Mouse (Mus musculus): Measurements from ENCODE around the gene Srrm3.

Srrm3 gene

GRCm38 (mm10) chr5:135907256-135907655, 100.6 kb downstream of the Srrm3 start:
- no peak for DNase-seq

- peak in 1 of 2 experiments; percentile 37 for DNase-seq
Observed at GRCm38 (mm10) chr5:135908185-135908584, 101.5 kb downstream of the Srrm3 start.

- no peak for DNase-seq
Observed at GRCm38 (mm10) chr5:135908989-135909388, 102.3 kb downstream of the Srrm3 start.

GRCm38 (mm10) chr5:135909646-135910045, 103.0 kb downstream of the Srrm3 start:
- DNase-seq: no peak

GRCm38 (mm10) chr5:135910813-135911212, 104.1 kb downstream of the Srrm3 start:
- DNase-seq: no peak

DNA sequence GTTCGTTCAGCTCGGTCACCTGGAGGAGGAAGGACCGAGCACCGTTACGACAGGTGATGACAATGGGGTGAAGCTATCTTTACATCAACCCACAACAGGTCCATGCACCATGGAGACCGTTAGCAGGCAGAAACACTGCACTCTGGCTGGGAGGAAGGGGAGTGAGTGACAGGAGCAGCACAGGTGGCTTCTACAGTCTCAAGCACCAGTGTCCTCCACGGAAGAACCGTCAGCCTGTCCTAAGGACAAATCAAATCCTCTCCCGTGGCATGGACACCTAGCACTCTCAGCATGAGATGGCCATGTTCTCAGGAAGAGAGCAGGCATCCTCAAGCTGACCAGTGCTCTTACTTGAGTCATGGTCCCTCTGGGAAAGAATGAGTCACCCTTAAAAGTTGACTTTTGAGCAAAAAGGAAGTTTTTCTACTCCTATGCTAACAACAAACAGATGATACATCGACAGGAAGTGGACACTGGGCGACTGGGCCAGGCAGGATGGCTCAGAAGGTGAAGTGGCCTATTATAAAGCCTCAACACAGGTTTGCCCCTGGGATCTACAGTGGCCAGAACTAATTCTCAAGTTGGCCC, 105.0 kb downstream of the Srrm3 start:
- no peak for DNase-seq

GRCm38 (mm10) chr5:135913201-135913600, 106.5 kb downstream of the Srrm3 start:
- DNase-seq: no peak

DNA sequence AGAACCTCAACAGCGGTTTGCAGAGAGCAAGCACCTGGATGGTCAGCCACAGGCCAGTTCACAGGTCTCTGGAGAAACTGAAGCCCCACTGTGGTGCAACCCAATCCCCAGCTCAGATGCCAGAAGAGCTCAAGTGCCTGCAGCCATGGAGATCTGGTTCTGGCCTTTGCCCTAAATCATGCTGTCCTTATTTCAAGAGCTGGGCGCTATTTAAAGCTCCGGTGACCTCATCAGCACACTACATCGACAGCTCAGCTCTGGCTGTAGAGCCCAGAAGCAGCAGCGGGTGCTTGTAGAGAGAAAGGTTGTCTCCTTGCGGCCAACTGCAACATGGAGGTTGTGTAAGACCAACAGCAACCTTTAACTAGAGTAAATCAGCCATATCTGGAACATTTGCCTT, 107.5 kb downstream of the Srrm3 start:
- DNase-seq: no peak

- DNase-seq: no peak
Observed at GRCm38 (mm10) chr5:135916051-135916565, 109.4 kb downstream of the Srrm3 start.

- no peak for DNase-seq
Observed at GRCm38 (mm10) chr5:135916601-135917000, 109.9 kb downstream of the Srrm3 start.

GRCm38 (mm10) chr5:135917327-135918058, 110.8 kb downstream of the Srrm3 start:
- DNase-seq: no peak

GRCm38 (mm10) chr5:135918059-135918437, 111.4 kb downstream of the Srrm3 start:
- no peak for DNase-seq

DNA sequence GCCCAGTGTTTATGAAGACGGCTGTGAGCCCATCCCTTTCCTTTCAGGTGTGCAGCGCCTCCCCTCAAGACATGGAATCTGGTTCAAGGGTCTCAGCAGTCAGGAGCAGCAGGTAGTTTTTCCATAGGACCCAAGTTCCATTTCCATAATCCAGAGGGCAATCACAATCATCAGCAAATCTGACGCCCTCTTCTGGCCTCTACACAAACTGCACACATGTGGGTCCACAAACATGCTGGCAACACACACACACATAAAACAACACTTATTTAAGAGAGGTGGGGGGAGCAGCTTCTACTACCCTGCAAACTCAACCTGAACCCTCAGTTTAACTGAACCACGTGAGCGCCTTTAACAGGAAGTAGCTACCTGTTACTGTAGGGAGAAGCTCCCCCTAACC, 111.9 kb downstream of the Srrm3 start:
- no peak for DNase-seq

DNA sequence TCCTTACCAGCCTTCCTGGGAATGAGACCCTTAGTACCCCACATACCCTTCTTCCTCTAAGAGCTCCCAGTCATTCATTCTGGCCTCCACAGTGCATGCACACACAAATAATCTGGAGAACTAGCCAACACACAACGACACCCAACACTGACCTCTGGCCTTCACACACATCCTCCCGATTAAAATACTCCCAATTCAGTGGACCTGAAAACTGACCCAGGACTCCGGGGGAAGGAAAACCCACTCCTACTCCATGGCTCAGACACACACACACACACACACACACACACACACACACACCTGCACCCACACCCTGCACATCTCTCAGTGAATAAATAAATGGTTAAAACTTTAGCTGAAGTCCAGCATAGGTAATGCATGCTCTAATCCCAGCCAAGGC, 113.2 kb downstream of the Srrm3 start:
- no peak for DNase-seq

GRCm38 (mm10) chr5:135923901-135924300, 117.2 kb downstream of the Srrm3 start:
- DNase-seq: no peak
